Mouse (Mus musculus): ENCODE data around the gene Slc23a2. TPM values are rescaled to one million over a fixed set of nuclear protein-coding genes. Genes with fewer than 3 reads are reported as not detected.

Slc23a2 gene
- polyA plus RNA-seq, 1 experiment from 2014 or later, result 11.1 TPM

- no peak overlapping the region for H3K4me2 ChIP-seq (ENCODE audit: low read depth, low read length)
- no peaks in the 10 kb centered on the region for H3K27me3 ChIP-seq (ENCODE audit: control insufficient read depth, insufficient read depth, low read depth, low read length)
- H3K4me1 ChIP-seq (replicated peaks; ENCODE audit: control insufficient read depth, insufficient read depth, low read length), result peaks cover 11% of the 10 kb centered on the region
- no peaks in the 10 kb centered on the region for H3K9me3 ChIP-seq (ENCODE audit: control insufficient read depth, low read length)
- H3K36me3 ChIP-seq (ENCODE audit: control insufficient read depth, insufficient read depth, low read length), result no peaks in the 10 kb centered on the region
- ATAC-seq (ENCODE audit: low read depth), result no peak
- H3K9ac ChIP-seq (ENCODE audit: low read length), result no peak overlapping the region
- no peak overlapping the region for H3K4me3 ChIP-seq (ENCODE audit: low read length)
- 34% methylated on average over 7 of the region's 7 CpGs for WGBS
- H3K27ac ChIP-seq (ENCODE audit: low read length), result no peak overlapping the region
Observed at GRCm38 (mm10) chr2:132017611-132018010, 127.3 kb downstream of the Slc23a2 start.

- Histone ChIP-seq H3K9me3 (ENCODE audit: control insufficient read depth, low read length) (no peaks in the 10 kb centered on the region), H3K4me3 (ENCODE audit: low read length) (no peak overlapping the region), H3K27me3 (ENCODE audit: control insufficient read depth, insufficient read depth, low read depth, low read length) (no peaks in the 10 kb centered on the region), H3K27ac (ENCODE audit: low read length) (no peak overlapping the region), H3K4me2 (ENCODE audit: low read depth, low read length) (no peak overlapping the region), H3K4me1 (replicated peaks; ENCODE audit: control insufficient read depth, insufficient read depth, low read length) (0 out of 2 replicates have a peak, but pooled peaks cover 2% of the 10 kb centered on the region), H3K9ac (ENCODE audit: low read length) (no peak overlapping the region), H3K36me3 (ENCODE audit: control insufficient read depth, insufficient read depth, low read length) (no peaks in the 10 kb centered on the region)
- ATAC-seq (ENCODE audit: low read depth), result no peak
- 87% methylated on average over 1 of the region's 1 CpGs for WGBS
Observed at GRCm38 (mm10) chr2:132016034-132016433, 128.9 kb downstream of the Slc23a2 start.

- no peak overlapping the region for H3K9ac ChIP-seq (ENCODE audit: low read length)
- H3K36me3 ChIP-seq (ENCODE audit: control insufficient read depth, insufficient read depth, low read length), result no peaks in the 10 kb centered on the region
- H3K9me3 ChIP-seq (ENCODE audit: control insufficient read depth, low read length), result no peaks in the 10 kb centered on the region
- 0 out of 2 replicates have a peak, but pooled peaks cover 2% of the 10 kb centered on the region for H3K4me1 ChIP-seq (replicated peaks; ENCODE audit: control insufficient read depth, insufficient read depth, low read length)
- no peak overlapping the region for H3K4me2 ChIP-seq (ENCODE audit: low read depth, low read length)
- H3K27me3 ChIP-seq (ENCODE audit: control insufficient read depth, insufficient read depth, low read depth, low read length), result no peaks in the 10 kb centered on the region
- H3K27ac ChIP-seq (ENCODE audit: low read length), result no peak overlapping the region
- H3K4me3 ChIP-seq (ENCODE audit: low read length), result no peak overlapping the region
- 83% methylated on average over 4 of the region's 4 CpGs for WGBS
- no peak for ATAC-seq (ENCODE audit: low read depth)
Observed at GRCm38 (mm10) chr2:132013152-132013551, 131.8 kb downstream of the Slc23a2 start.

- no peak for ATAC-seq (ENCODE audit: low read depth)
- Histone ChIP-seq H3K36me3 (ENCODE audit: control insufficient read depth, insufficient read depth, low read length) (no peaks in the 10 kb centered on the region), H3K4me2 (ENCODE audit: low read depth, low read length) (no peak overlapping the region), H3K4me1 (replicated peaks; ENCODE audit: control insufficient read depth, insufficient read depth, low read length) (peaks cover 13% of the 10 kb centered on the region), H3K27me3 (ENCODE audit: control insufficient read depth, insufficient read depth, low read depth, low read length) (no peaks in the 10 kb centered on the region), H3K27ac (ENCODE audit: low read length) (no peak overlapping the region), H3K9ac (ENCODE audit: low read length) (no peak overlapping the region), H3K4me3 (ENCODE audit: low read length) (no peak overlapping the region), H3K9me3 (ENCODE audit: control insufficient read depth, low read length) (no peaks in the 10 kb centered on the region)
- WGBS, result 84% methylated on average over 2 of the region's 2 CpGs
Observed at GRCm38 (mm10) chr2:132010781-132011180, 134.1 kb downstream of the Slc23a2 start.

GRCm38 (mm10) chr2:132008186-132008585 is 136.7 kb downstream of the Slc23a2 start:
- Histone ChIP-seq H3K36me3 (ENCODE audit: control insufficient read depth, insufficient read depth, low read length) (no peaks in the 10 kb centered on the region), H3K4me1 (replicated peaks; ENCODE audit: control insufficient read depth, insufficient read depth, low read length) (peaks cover 26% of the 10 kb centered on the region), H3K27me3 (ENCODE audit: control insufficient read depth, insufficient read depth, low read depth, low read length) (no peaks in the 10 kb centered on the region), H3K9ac (ENCODE audit: low read length) (no peak overlapping the region), H3K27ac (ENCODE audit: low read length) (no peak overlapping the region), H3K4me2 (ENCODE audit: low read depth, low read length) (no peak overlapping the region), H3K4me3 (ENCODE audit: low read length) (no peak overlapping the region), H3K9me3 (ENCODE audit: control insufficient read depth, low read length) (no peaks in the 10 kb centered on the region)
- ATAC-seq (ENCODE audit: low read depth), result no peak
- WGBS, result 30% methylated on average over 4 of the region's 4 CpGs

GRCm38 (mm10) chr2:132007475-132007819 is 137.5 kb downstream of the Slc23a2 start:
- no peaks in the 10 kb centered on the region for H3K36me3 ChIP-seq (ENCODE audit: control insufficient read depth, insufficient read depth, low read length)
- no peaks in the 10 kb centered on the region for H3K27me3 ChIP-seq (ENCODE audit: control insufficient read depth, insufficient read depth, low read depth, low read length)
- H3K4me3 ChIP-seq (ENCODE audit: low read length), result no peak overlapping the region
- ATAC-seq (ENCODE audit: low read depth), result 0 out of 2 replicates have a peak, but pooled peaks have one; percentile 1
- H3K9ac ChIP-seq (ENCODE audit: low read length), result no peak overlapping the region
- H3K27ac ChIP-seq (ENCODE audit: low read length), result no peak overlapping the region
- H3K4me2 ChIP-seq (ENCODE audit: low read depth, low read length), result no peak overlapping the region
- H3K4me1 ChIP-seq (replicated peaks; ENCODE audit: control insufficient read depth, insufficient read depth, low read length), result peaks cover 26% of the 10 kb centered on the region
- 35% methylated on average over 6 of the region's 6 CpGs for WGBS
- H3K9me3 ChIP-seq (ENCODE audit: control insufficient read depth, low read length), result no peaks in the 10 kb centered on the region

GRCm38 (mm10) chr2:132006561-132007474 is 138.1 kb downstream of the Slc23a2 start:
- no peaks in the 10 kb centered on the region for H3K9me3 ChIP-seq (ENCODE audit: control insufficient read depth, low read length)
- H3K27me3 ChIP-seq (ENCODE audit: control insufficient read depth, insufficient read depth, low read depth, low read length), result no peaks in the 10 kb centered on the region
- ATAC-seq (ENCODE audit: low read depth), result peak; percentile 89
- peak overlapping the region; percentile 92 for H3K27ac ChIP-seq (ENCODE audit: low read length)
- peaks cover 29% of the 10 kb centered on the region for H3K4me1 ChIP-seq (replicated peaks; ENCODE audit: control insufficient read depth, insufficient read depth, low read length)
- H3K36me3 ChIP-seq (ENCODE audit: control insufficient read depth, insufficient read depth, low read length), result no peaks in the 10 kb centered on the region
- H3K4me2 ChIP-seq (ENCODE audit: low read depth, low read length), result no peak overlapping the region
- no peak overlapping the region for H3K4me3 ChIP-seq (ENCODE audit: low read length)
- H3K9ac ChIP-seq (ENCODE audit: low read length), result no peak overlapping the region
- 61% methylated on average over 18 of the region's 18 CpGs for WGBS

GRCm38 (mm10) chr2:132005445-132005844 is 139.5 kb downstream of the Slc23a2 start:
- Histone ChIP-seq H3K9me3 (ENCODE audit: control insufficient read depth, low read length) (no peaks in the 10 kb centered on the region), H3K9ac (ENCODE audit: low read length) (no peak overlapping the region), H3K27ac (ENCODE audit: low read length) (peak overlapping the region; percentile 92), H3K27me3 (ENCODE audit: control insufficient read depth, insufficient read depth, low read depth, low read length) (no peaks in the 10 kb centered on the region), H3K36me3 (ENCODE audit: control insufficient read depth, insufficient read depth, low read length) (no peaks in the 10 kb centered on the region), H3K4me2 (ENCODE audit: low read depth, low read length) (no peak overlapping the region), H3K4me3 (ENCODE audit: low read length) (no peak overlapping the region), H3K4me1 (replicated peaks; ENCODE audit: control insufficient read depth, insufficient read depth, low read length) (peaks cover 32% of the 10 kb centered on the region)
- ATAC-seq (ENCODE audit: low read depth), result no peak
- WGBS, result 65% methylated on average over 4 of the region's 4 CpGs

- no peak overlapping the region for H3K9ac ChIP-seq (ENCODE audit: low read length)
- ATAC-seq (ENCODE audit: low read depth), result 0 out of 2 replicates have a peak, but pooled peaks have one; percentile 11
- no peaks in the 10 kb centered on the region for H3K36me3 ChIP-seq (ENCODE audit: control insufficient read depth, insufficient read depth, low read length)
- H3K4me1 ChIP-seq (replicated peaks; ENCODE audit: control insufficient read depth, insufficient read depth, low read length), result peaks cover 32% of the 10 kb centered on the region
- H3K4me3 ChIP-seq (ENCODE audit: low read length), result no peak overlapping the region
- H3K27me3 ChIP-seq (ENCODE audit: control insufficient read depth, insufficient read depth, low read depth, low read length), result no peaks in the 10 kb centered on the region
- no peak overlapping the region for H3K4me2 ChIP-seq (ENCODE audit: low read depth, low read length)
- peak overlapping the region; percentile 92 for H3K27ac ChIP-seq (ENCODE audit: low read length)
- WGBS, result 66% methylated on average over 9 of the region's 9 CpGs
- H3K9me3 ChIP-seq (ENCODE audit: control insufficient read depth, low read length), result no peaks in the 10 kb centered on the region
Observed at GRCm38 (mm10) chr2:132004495-132005136, 140.3 kb downstream of the Slc23a2 start.
